Mouse (Mus musculus) ovary, adult 10 weeks (tissue): Measurements from ENCODE around the gene Stx18. TPM values are rescaled to one million over a fixed set of nuclear protein-coding genes. Genes with fewer than 3 reads are reported as not detected.

Source experiments
- polyA plus RNA-seq: library from polyadenylated mRNA; stranded (reverse); fragments of 350-450 nt; fragmentation: Illumina TruSeq; extraction: RNeasy Lipid Tissue Mini Kit (QIAGEN cat#74804); gene quantifications from one replicate; pipeline ENCODE4 v1.2.3, GENCODE M21; 2014

Stx18 gene
- 50.5 TPM for polyA plus RNA-seq

DNA sequence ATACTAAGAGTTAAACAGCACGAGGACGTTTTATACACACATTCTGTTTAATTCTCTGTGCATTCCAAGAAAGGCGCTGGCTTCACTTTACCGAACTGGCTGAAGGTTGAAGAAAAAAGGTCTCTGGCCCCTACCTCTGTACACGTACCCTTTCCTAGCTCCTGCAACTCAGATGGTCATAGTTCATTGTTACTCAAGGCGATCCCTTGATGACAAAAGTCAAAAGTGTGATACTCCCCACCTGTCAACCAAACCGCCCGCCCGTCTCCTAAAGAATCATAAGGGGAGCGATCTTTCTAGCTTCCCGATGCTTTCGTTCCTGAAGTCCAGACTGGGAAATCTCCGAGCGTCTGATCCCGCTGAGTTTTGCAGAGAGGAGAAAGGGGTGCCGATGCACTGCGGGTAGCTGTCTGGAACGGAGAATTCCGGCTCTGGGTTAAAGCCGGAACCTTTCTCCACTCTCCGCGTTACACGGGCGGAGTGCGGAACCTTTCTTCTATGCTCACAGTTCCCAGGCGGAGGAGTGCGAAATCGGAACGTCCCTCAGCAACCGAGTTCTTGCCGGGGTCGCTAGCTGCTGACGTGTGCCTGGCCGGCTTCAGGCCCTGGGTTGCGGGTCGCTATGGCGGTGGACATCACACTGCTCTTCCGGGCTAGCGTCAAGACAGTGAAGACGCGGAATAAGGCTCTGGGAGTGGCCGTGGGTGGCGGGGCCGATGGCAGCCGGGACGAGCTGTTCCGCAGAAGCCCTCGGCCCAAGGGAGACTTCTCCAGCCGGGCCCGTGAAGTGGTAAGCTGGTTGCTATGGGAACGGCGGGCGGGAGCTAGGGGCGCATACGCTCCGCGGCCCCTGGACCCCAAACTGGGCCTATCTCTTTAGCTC is at the start of gene Stx18:
Gene Stx18, plus strand, starts transcription at position 33 of the 883 bp plus-strand sequence.

DNA sequence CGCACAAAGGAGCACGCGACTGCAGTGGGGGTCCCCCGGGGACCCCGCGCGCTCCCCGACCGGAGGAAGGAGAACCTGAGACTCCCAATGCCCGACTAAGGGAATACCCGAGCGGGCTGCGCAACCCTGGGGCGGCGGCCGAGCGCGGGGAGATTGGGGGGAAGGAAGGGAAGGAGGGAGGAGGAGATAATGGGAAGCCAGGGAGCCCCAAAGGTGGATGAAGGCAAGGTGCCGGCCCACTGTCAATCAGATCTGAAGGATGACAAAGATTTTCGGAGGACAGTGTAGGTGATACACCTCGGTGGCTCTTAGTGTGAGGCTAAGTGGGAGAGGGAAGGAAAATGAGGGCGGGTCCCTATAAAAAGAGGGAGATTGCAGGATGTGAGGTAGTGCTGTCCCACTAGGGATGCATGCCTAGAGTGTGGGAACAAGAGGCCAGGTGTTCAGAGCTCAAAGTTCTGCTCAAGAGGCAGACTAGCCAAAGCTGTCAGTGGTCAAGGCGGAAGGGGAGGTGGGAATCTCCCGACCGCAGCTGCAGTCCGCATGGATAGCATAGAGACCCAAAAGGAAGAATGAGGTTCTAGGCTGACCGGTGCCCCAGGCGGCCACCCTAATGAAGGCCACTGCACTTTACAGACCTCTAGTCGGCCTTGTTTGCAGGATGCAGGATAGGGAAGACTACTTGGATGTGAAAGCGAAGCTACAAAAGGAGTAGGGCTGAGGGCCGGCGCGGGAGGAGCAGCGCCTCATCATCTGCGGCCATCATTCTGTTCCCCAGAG is 121.3 kb downstream of the Stx18 start, which contains the start of gene Nsg1:
Gene Nsg1, minus strand, starts transcription at position 274 of the 780 bp plus-strand sequence.

Other genes with a start within 250 kb of the Stx18 start
- 0.54 TPM for gene Msx1, start 214.2 kb upstream of the Stx18 start, polyA plus RNA-seq
- 8.1 TPM for gene Nsg1, start 121.2 kb downstream of the Stx18 start, polyA plus RNA-seq
- gene Zbtb49, start 181.7 kb downstream of the Stx18 start, polyA plus RNA-seq = 2.2 TPM
- 65.0 TPM for gene Lyar, start 181.7 kb downstream of the Stx18 start, polyA plus RNA-seq
- gene Tmem128, start 221.4 kb downstream of the Stx18 start, polyA plus RNA-seq = 74.3 TPM
- 0.80 TPM for gene Otop1, start 237.2 kb downstream of the Stx18 start, polyA plus RNA-seq